Mouse (Mus musculus): ENCODE data around the gene Sema5b.

- TF ChIP-seq RCOR1 (IDR thresholded peaks at IDR 0.05; ENCODE audit: low read depth, low read length) (no peak), EP300 (IDR thresholded peaks at IDR 0.05; ENCODE audit: low read depth in 1 of 2, low read length in 2 of 2) (no peak), CTCF (IDR thresholded peaks at IDR 0.05 in 2 of 3, conservative IDR thresholded peaks at IDR 0.05 in 1 of 3; ENCODE audit: control insufficient read depth in 1 of 3, insufficient read depth in 1 of 3, low read depth in 2 of 3, low read length in 3 of 3, poor library complexity in 1 of 3, severe bottlenecking in 1 of 3) (no peak), USF1 (IDR thresholded peaks at IDR 0.05; ENCODE audit: low read depth, low read length) (no peak), MAFK (IDR thresholded peaks at IDR 0.05; ENCODE audit: borderline replicate concordance, low read depth, low read length) (no peak), TAL1 (IDR thresholded peaks at IDR 0.05; ENCODE audit: low read length) (no peak), ZKSCAN1 (IDR thresholded peaks at IDR 0.05; ENCODE audit: low read depth, low read length) (no peak), ZC3H11A (IDR thresholded peaks at IDR 0.05; ENCODE audit: low read depth, low read length) (no peak), POLR2A (IDR thresholded peaks at IDR 0.05; ENCODE audit: control insufficient read depth in 1 of 2, insufficient read depth in 1 of 2, low read depth in 1 of 2, low read length in 2 of 2, poor library complexity in 1 of 2) (no peak)
These were observed 137.5 kb downstream of the Sema5b start for GRCm38 (mm10) chr16:35678476-35678875.
